Mouse (Mus musculus) spleen, adult 18-20 months (tissue): ENCODE results near the gene Ampd2.

Experiments
- DNase-seq, 2 experiments: peaks; one replicate each; pipeline ENCODE4 v3.0.0; 2022; ENCODE audit warnings: mixed read lengths in 2 of 2

Gene Ampd2

GRCm38 (mm10) chr3:108086470-108086979 lies at the start of gene Ampd2:
Gene Ampd2, minus strand, starts transcription at chr3:108086651.
- peak; percentile 61 to 81 for DNase-seq

GRCm38 (mm10) chr3:108134701-108135100 lies 48.2 kb upstream of the Ampd2 start:
- DNase-seq: no peak

- DNase-seq: no peak
These were observed 46.0 kb upstream of the Ampd2 start for GRCm38 (mm10) chr3:108132484-108132883.

- no peak for DNase-seq
These were observed 45.4 kb upstream of the Ampd2 start for GRCm38 (mm10) chr3:108131821-108132220.

GRCm38 (mm10) chr3:108131216-108131615 lies 44.8 kb upstream of the Ampd2 start:
- no peak for DNase-seq

GRCm38 (mm10) chr3:108129804-108130203 lies 43.4 kb upstream of the Ampd2 start:
- DNase-seq: no peak

GRCm38 (mm10) chr3:108129367-108129766 lies 42.9 kb upstream of the Ampd2 start:
- DNase-seq: no peak

- no peak for DNase-seq
These were observed 42.1 kb upstream of the Ampd2 start for GRCm38 (mm10) chr3:108128520-108128919.

GRCm38 (mm10) chr3:108126327-108126726 lies 39.9 kb upstream of the Ampd2 start:
- DNase-seq: no peak

GRCm38 (mm10) chr3:108124131-108124530 lies 37.7 kb upstream of the Ampd2 start:
- DNase-seq: no peak

- no peak for DNase-seq
These were observed 36.8 kb upstream of the Ampd2 start for GRCm38 (mm10) chr3:108123242-108123641.

- DNase-seq: no peak
These were observed 34.6 kb upstream of the Ampd2 start for GRCm38 (mm10) chr3:108121101-108121500.

GRCm38 (mm10) chr3:108117465-108117864 lies 31.0 kb upstream of the Ampd2 start:
- DNase-seq: no peak

- no peak for DNase-seq
These were observed 27.3 kb upstream of the Ampd2 start for GRCm38 (mm10) chr3:108113591-108114289.

- DNase-seq: no peak
These were observed 26.2 kb upstream of the Ampd2 start for GRCm38 (mm10) chr3:108112666-108113065.

GRCm38 (mm10) chr3:108112246-108112645 lies 25.8 kb upstream of the Ampd2 start:
- DNase-seq: no peak

- no peak for DNase-seq
These were observed 24.9 kb upstream of the Ampd2 start for GRCm38 (mm10) chr3:108111320-108111719.

GRCm38 (mm10) chr3:108105281-108105680 lies 18.8 kb upstream of the Ampd2 start:
- DNase-seq: no peak

- no peak for DNase-seq
These were observed 15.6 kb upstream of the Ampd2 start for GRCm38 (mm10) chr3:108102075-108102474.

- no peak for DNase-seq
These were observed 15.1 kb upstream of the Ampd2 start for GRCm38 (mm10) chr3:108101594-108101993.

- DNase-seq: no peak
These were observed 11.9 kb upstream of the Ampd2 start for GRCm38 (mm10) chr3:108098316-108098715.

GRCm38 (mm10) chr3:108097656-108098055 lies 11.2 kb upstream of the Ampd2 start:
- DNase-seq: no peak

GRCm38 (mm10) chr3:108096726-108097125 lies 10.3 kb upstream of the Ampd2 start:
- no peak for DNase-seq

GRCm38 (mm10) chr3:108096226-108096625 lies 9.8 kb upstream of the Ampd2 start:
- DNase-seq: no peak
